Mouse (Mus musculus): ENCODE results near the gene Thap11. TPM values are rescaled to one million over a fixed set of nuclear protein-coding genes. Genes with fewer than 3 reads are reported as not detected.

Thap11 gene
- polyA plus RNA-seq (2016; fragmentation: Nextera tagmentation; extraction: Ambion mirVana) = 85.7 and 90.8 TPM in 2 replicates

GRCm38 (mm10) chr8:105854715-105855216 lies at the start of gene Thap11:
Gene Thap11, plus strand, starts transcription at chr8:105855132.
- peak within 1 kb of the TSS; percentile 67 for H3K4me3 ChIP-seq
- no peaks in the 10 kb centered on the region for H3K9me3 ChIP-seq (replicated peaks)
- H3K27ac ChIP-seq = peak within 1 kb of the TSS; percentile 96
- H3K36me3 ChIP-seq = peaks cover 20% of the 10 kb centered on the region
- H3K4me1 ChIP-seq = peaks cover 50% of the 10 kb centered on the region
- no peaks in the 10 kb centered on the region for H3K27me3 ChIP-seq (ENCODE audit: low read depth, poor library complexity, severe bottlenecking)
- peak; percentile 96 for DNase-seq (ENCODE audit: low spot score)
- WGBS = under 1% methylated on average over 43 of the region's 43 CpGs

DNA sequence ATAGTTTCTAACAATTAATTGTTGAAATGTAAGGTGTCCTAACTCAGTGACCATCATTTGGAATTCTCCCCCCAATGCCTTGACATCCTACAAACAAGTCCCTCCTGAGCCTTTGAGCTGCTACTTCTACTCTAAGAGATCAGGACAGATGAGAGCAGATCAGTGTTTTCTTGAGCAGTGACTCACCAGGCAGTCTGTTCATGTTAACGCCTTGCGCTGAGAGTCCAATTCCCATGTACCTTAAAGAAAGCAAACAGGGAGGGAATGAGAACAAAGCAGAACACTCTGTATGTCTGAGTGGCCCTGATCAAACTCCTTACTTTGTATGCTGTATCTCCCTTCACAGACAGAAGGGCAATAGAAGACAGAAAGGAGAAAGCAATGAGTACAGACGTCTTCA lies 49.6 kb upstream of the Thap11 start:
- H3K27ac ChIP-seq = no peak overlapping the region
- no peak for DNase-seq (ENCODE audit: low spot score)
- no peaks in the 10 kb centered on the region for H3K9me3 ChIP-seq (replicated peaks)
- no peak overlapping the region for H3K4me3 ChIP-seq
- WGBS = 83% methylated on average over 3 of the region's 3 CpGs
- H3K4me1 ChIP-seq = no peaks in the 10 kb centered on the region
- H3K27me3 ChIP-seq (ENCODE audit: low read depth, poor library complexity, severe bottlenecking) = no peaks in the 10 kb centered on the region
- peaks cover 64% of the 10 kb centered on the region for H3K36me3 ChIP-seq

DNA sequence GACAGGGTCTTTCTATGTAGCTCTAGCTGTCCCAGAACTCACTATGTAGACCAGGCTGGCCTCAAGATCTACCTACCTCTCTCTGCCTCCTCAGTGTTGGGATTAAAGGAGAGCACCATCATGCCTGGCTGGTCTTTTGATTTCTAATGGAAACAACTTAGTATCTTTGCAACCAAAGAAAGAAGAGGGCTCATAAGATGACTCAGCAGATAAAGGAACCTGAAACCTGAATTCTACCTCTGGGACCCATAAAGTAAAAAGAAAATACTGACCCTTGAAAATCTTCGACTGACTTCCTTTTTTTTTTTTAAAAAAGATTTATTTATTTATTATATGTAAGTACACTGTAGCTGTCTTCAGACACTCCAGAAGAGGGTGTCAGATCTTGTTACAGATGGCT lies 49.0 kb upstream of the Thap11 start:
- peaks cover 69% of the 10 kb centered on the region for H3K36me3 ChIP-seq
- WGBS = 90% methylated on average over 1 of the region's 1 CpGs

DNA sequence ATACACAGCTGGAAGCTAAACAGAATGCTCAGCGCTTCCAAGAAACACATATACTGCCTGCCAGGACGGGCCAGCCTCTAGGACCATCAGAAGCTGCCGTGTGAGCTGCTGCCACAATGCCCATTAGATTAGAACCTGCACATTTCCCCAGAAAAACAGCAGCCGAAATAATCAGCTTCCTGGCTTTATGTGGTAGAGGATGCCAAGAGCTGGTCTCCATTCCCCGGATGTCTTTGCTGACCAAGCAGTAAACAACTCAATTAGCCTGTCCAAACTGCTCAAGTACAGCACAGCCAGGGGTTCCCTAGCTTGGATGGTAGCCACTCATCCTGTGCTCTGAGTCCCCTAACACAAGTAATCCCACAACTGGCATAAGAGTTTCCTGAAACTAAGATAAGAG lies 47.2 kb upstream of the Thap11 start:
- Histone ChIP-seq H3K36me3 (peaks cover 79% of the 10 kb centered on the region), H3K9me3 (replicated peaks) (no peaks in the 10 kb centered on the region), H3K27ac (no peak overlapping the region), H3K4me3 (no peak overlapping the region), H3K4me1 (no peaks in the 10 kb centered on the region), H3K27me3 (ENCODE audit: low read depth, poor library complexity, severe bottlenecking) (no peaks in the 10 kb centered on the region)
- DNase-seq (ENCODE audit: low spot score) = no peak
- WGBS = 93% methylated on average over 5 of the region's 5 CpGs

More for the DNA sequence above, 49.0 kb upstream of the Thap11 start:
- H3K4me1 ChIP-seq = no peaks in the 10 kb centered on the region
- H3K4me3 ChIP-seq = no peak overlapping the region
- no peak overlapping the region for H3K27ac ChIP-seq
- H3K27me3 ChIP-seq (ENCODE audit: low read depth, poor library complexity, severe bottlenecking) = no peaks in the 10 kb centered on the region
- DNase-seq (ENCODE audit: low spot score) = no peak
- H3K9me3 ChIP-seq (replicated peaks) = no peaks in the 10 kb centered on the region

DNA sequence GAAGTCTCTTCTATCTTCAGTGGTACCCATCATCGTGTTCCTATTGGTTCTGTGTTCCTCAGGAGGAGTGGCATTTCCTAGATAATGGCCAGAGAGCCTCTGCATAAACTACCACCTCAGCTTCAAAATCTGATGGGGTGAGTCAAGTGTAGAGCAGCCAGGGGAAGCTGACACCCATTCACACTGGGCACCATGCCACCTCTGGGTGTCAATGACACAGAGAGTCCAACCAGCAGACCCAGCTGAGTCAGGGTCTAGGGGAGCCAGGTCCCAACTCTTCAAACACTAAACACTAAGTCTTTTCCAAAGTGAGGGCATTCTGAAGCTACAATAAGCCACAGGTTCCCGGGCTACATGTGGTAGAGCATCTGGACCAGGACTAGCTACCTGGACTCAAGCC lies 46.5 kb upstream of the Thap11 start:
- Histone ChIP-seq H3K36me3 (peaks cover 80% of the 10 kb centered on the region), H3K4me1 (no peaks in the 10 kb centered on the region), H3K4me3 (no peak overlapping the region), H3K27me3 (ENCODE audit: low read depth, poor library complexity, severe bottlenecking) (no peaks in the 10 kb centered on the region), H3K9me3 (replicated peaks) (no peaks in the 10 kb centered on the region), H3K27ac (no peak overlapping the region)
- 93% methylated on average over 2 of the region's 2 CpGs for WGBS
- no peak for DNase-seq (ENCODE audit: low spot score)

GRCm38 (mm10) chr8:105810245-105810786 lies 44.6 kb upstream of the Thap11 start:
- DNase-seq (ENCODE audit: low spot score) = no peak
- no peaks in the 10 kb centered on the region for H3K4me1 ChIP-seq
- WGBS = 91% methylated on average over 6 of the region's 6 CpGs
- H3K36me3 ChIP-seq = peaks cover 75% of the 10 kb centered on the region
- no peak overlapping the region for H3K27ac ChIP-seq
- no peaks in the 10 kb centered on the region for H3K9me3 ChIP-seq (replicated peaks)
- H3K27me3 ChIP-seq (ENCODE audit: low read depth, poor library complexity, severe bottlenecking) = no peaks in the 10 kb centered on the region
- no peak overlapping the region for H3K4me3 ChIP-seq

DNA sequence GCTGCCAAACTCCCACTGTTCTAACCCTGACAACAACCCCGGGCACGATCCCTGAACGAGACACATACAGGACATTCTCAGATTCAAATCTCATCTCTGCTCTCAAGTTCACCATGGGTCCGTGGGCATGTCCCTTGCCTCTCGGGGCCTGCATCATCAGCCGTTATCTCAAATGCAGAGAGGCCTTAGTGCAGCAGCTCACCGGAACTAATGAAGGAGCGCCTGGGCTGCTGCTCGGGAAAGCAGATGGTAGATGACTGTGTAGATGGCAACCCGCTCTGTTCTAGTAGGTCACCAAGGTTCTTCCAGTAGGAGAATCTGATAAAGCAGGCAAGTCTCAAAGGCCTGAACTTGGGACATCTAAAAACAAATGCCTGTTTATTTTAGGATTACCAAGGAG lies 43.9 kb upstream of the Thap11 start:
- Histone ChIP-seq H3K27me3 (ENCODE audit: low read depth, poor library complexity, severe bottlenecking) (no peaks in the 10 kb centered on the region), H3K4me1 (no peaks in the 10 kb centered on the region), H3K9me3 (replicated peaks) (no peaks in the 10 kb centered on the region), H3K27ac (no peak overlapping the region), H3K36me3 (peaks cover 73% of the 10 kb centered on the region), H3K4me3 (no peak overlapping the region)
- no peak for DNase-seq (ENCODE audit: low spot score)
- 92% methylated on average over 10 of the region's 10 CpGs for WGBS

DNA sequence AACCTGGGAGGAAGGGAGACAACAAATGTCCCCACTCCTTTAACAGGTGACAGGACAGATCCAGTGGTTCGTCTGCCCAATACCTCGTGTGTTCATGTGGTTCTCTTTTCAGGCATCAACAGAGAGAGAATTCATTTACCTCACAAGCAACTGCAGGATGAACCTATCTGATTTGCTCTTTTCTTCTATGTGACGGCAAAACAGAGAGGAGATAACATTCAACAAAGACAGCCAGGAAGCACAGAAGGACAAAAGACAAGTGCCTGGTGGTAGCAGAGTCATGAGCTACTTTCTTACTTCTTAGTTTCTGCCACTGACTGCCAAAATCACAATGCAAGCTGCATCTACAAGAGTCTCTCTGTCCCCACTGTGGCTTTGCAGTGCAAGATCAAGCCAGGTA lies 43.4 kb upstream of the Thap11 start:
- Histone ChIP-seq H3K36me3 (peaks cover 73% of the 10 kb centered on the region), H3K4me1 (no peaks in the 10 kb centered on the region), H3K4me3 (no peak overlapping the region), H3K27ac (no peak overlapping the region), H3K9me3 (replicated peaks) (no peaks in the 10 kb centered on the region), H3K27me3 (ENCODE audit: low read depth, poor library complexity, severe bottlenecking) (no peaks in the 10 kb centered on the region)
- DNase-seq (ENCODE audit: low spot score) = no peak
- 88% methylated on average over 3 of the region's 3 CpGs for WGBS

- Histone ChIP-seq H3K27me3 (ENCODE audit: low read depth, poor library complexity, severe bottlenecking) (no peaks in the 10 kb centered on the region), H3K9me3 (replicated peaks) (no peaks in the 10 kb centered on the region), H3K4me3 (no peak overlapping the region), H3K27ac (no peak overlapping the region), H3K4me1 (no peaks in the 10 kb centered on the region), H3K36me3 (peaks cover 72% of the 10 kb centered on the region)
- DNase-seq (ENCODE audit: low spot score) = no peak
- WGBS = 90% methylated on average over 5 of the region's 5 CpGs
Measured at GRCm38 (mm10) chr8:105812511-105812910, 42.4 kb upstream of the Thap11 start.

- H3K4me3 ChIP-seq = no peak overlapping the region
- H3K9me3 ChIP-seq (replicated peaks) = no peaks in the 10 kb centered on the region
- 97% methylated on average over 6 of the region's 6 CpGs for WGBS
- H3K4me1 ChIP-seq = no peaks in the 10 kb centered on the region
- peaks cover 73% of the 10 kb centered on the region for H3K36me3 ChIP-seq
- H3K27ac ChIP-seq = no peak overlapping the region
- H3K27me3 ChIP-seq (ENCODE audit: low read depth, poor library complexity, severe bottlenecking) = no peaks in the 10 kb centered on the region
- no peak for DNase-seq (ENCODE audit: low spot score)
Measured at GRCm38 (mm10) chr8:105813241-105813640, 41.7 kb upstream of the Thap11 start.

GRCm38 (mm10) chr8:105819659-105820058 lies 35.3 kb upstream of the Thap11 start:
- WGBS = 93% methylated on average over 3 of the region's 3 CpGs
- peaks cover 85% of the 10 kb centered on the region for H3K36me3 ChIP-seq

DNA sequence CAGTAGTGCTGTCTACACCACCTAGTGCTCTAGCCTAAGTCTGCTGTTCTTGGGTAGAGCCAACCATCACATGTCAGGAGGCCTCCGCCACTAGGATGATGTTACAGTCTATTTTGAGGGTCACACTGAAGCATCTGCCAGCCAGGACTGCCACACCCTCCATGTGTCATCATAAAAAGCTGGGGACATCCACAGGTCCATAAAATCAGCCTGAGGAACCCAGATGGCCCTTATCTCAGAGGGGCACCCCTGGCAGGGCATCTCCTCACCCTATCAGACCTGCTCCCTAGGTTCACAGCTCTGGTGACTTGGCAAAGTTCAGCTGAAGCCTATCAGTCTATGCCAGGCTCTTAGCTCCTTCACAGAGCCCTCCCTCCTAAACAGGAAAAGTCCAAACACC lies 34.0 kb upstream of the Thap11 start:
- WGBS = 97% methylated on average over 1 of the region's 1 CpGs
- no peak overlapping the region for H3K27ac ChIP-seq
- H3K9me3 ChIP-seq (replicated peaks) = no peaks in the 10 kb centered on the region
- peaks cover 90% of the 10 kb centered on the region for H3K36me3 ChIP-seq
- H3K4me3 ChIP-seq = no peak overlapping the region
- no peaks in the 10 kb centered on the region for H3K27me3 ChIP-seq (ENCODE audit: low read depth, poor library complexity, severe bottlenecking)
- peaks cover 6% of the 10 kb centered on the region for H3K4me1 ChIP-seq
- DNase-seq (ENCODE audit: low spot score) = no peak

More at GRCm38 (mm10) chr8:105819659-105820058, 35.3 kb upstream of the Thap11 start:
- H3K4me3 ChIP-seq = no peak overlapping the region
- DNase-seq (ENCODE audit: low spot score) = no peak
- H3K9me3 ChIP-seq (replicated peaks) = no peaks in the 10 kb centered on the region
- no peak overlapping the region for H3K27ac ChIP-seq
- H3K4me1 ChIP-seq = no peaks in the 10 kb centered on the region
- no peaks in the 10 kb centered on the region for H3K27me3 ChIP-seq (ENCODE audit: low read depth, poor library complexity, severe bottlenecking)

GRCm38 (mm10) chr8:105825506-105825905 lies 29.4 kb upstream of the Thap11 start:
- WGBS = 67% methylated on average over 4 of the region's 4 CpGs
- Histone ChIP-seq H3K27ac (no peak overlapping the region), H3K4me3 (peak overlapping the region; percentile 82), H3K27me3 (ENCODE audit: low read depth, poor library complexity, severe bottlenecking) (no peaks in the 10 kb centered on the region), H3K9me3 (replicated peaks) (no peaks in the 10 kb centered on the region), H3K36me3 (peaks cover 53% of the 10 kb centered on the region), H3K4me1 (peaks cover 16% of the 10 kb centered on the region)
- DNase-seq (ENCODE audit: low spot score) = no peak

GRCm38 (mm10) chr8:105826379-105826778 lies 28.6 kb upstream of the Thap11 start:
- Histone ChIP-seq H3K27ac (peak overlapping the region; percentile 90), H3K27me3 (ENCODE audit: low read depth, poor library complexity, severe bottlenecking) (no peaks in the 10 kb centered on the region), H3K4me1 (peaks cover 16% of the 10 kb centered on the region), H3K4me3 (peak overlapping the region; percentile 82), H3K36me3 (peaks cover 44% of the 10 kb centered on the region), H3K9me3 (replicated peaks) (no peaks in the 10 kb centered on the region)
- DNase-seq (ENCODE audit: low spot score) = no peak
- 15% methylated on average over 4 of the region's 4 CpGs for WGBS

All from limb, embryonic 10.5 days (tissue).